Mouse (Mus musculus): ENCODE measurements around the gene Lrrc56. TPM values are rescaled to one million over a fixed set of nuclear protein-coding genes. Genes with fewer than 3 reads are reported as not detected.

Lrrc56 gene
- polyA plus RNA-seq, 1 experiment from 2014 or later, result 6.7 TPM

DNA sequence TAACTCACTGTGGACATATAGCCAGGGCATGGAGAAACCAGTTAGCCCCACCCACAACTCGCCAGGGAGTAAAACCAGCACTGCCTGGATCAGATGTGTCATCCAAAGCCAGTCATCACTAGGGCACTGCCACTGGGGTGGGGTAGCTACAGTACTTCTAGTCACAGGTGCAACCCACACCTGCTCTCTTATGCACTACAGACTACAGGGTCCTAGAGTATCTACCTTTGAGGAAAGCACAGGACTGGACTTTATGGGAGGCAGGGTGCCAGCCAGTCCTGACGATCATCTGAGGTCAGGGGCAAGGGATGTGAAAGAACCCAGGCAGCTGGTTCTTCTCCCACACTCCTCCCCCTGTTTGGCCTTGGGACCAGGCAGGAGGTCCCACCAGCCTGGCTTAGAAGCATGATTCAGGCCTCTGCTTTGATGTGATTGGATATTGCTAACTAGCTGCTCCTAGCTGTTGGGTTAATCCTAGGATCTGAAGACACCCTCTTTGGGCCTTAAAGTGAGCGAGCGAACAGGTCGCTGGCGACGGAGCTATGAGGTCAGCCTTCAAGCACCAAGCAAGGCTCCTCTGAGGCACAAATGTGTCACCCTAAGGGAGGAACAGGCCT lies 25.9 kb upstream of the Lrrc56 start:
- H3K9ac ChIP-seq (ENCODE audit: low read length), result peak overlapping the region; percentile 58
- H3K27ac ChIP-seq (ENCODE audit: low read depth, low read length), result no peak overlapping the region
- WGBS, result 27% methylated on average over 7 of the region's 7 CpGs
- H3K4me1 ChIP-seq (ENCODE audit: control insufficient read depth, insufficient read depth, low read length), result peaks cover 8% of the 10 kb centered on the region
- H3K36me3 ChIP-seq (ENCODE audit: control insufficient read depth, insufficient read depth, low read length), result peaks cover 13% of the 10 kb centered on the region
- no peak for ATAC-seq
- H3K4me3 ChIP-seq (ENCODE audit: low read depth, low read length), result peak overlapping the region; percentile 15
- H3K9me3 ChIP-seq (replicated peaks; ENCODE audit: control insufficient read depth, low read length), result no peaks in the 10 kb centered on the region
- no peak for DNase-seq (ENCODE audit: low spot score)
- H3K27me3 ChIP-seq (replicated peaks; ENCODE audit: control insufficient read depth, insufficient read depth, low read length), result no peaks in the 10 kb centered on the region
- H3K4me2 ChIP-seq (ENCODE audit: low read length), result peak overlapping the region; percentile 47

DNA sequence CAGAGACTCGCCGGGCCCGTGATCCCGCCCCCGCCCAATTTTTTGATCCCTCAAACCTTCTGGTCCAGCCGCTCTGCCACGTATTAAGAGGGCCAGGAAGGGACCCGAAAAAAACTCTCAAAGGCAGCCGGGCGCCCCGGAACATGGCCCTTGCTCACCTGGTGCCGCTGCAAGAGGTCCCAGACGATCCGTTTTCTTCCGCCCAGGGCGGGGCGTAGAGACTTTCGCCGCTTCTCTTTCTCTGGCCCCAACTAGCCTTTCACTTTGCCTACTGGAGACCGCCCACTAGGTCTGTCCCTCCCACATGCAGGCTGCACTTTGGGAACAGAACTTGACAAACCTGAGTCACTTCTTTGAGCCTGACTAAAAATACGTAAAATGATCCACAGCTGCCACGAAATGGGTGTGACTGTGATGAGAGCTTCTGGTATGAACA lies 25.4 kb upstream of the Lrrc56 start:
- no peak for DNase-seq (ENCODE audit: low spot score)
- H3K36me3 ChIP-seq (ENCODE audit: control insufficient read depth, insufficient read depth, low read length), result peaks cover 8% of the 10 kb centered on the region; the same call in 1 of the 2 replicates
- no peaks in the 10 kb centered on the region for H3K9me3 ChIP-seq (replicated peaks; ENCODE audit: control insufficient read depth, low read length)
- peak overlapping the region; percentile 47 for H3K4me2 ChIP-seq (ENCODE audit: low read length)
- WGBS, result 4% methylated on average over 22 of the region's 22 CpGs
- no peak overlapping the region for H3K27ac ChIP-seq (ENCODE audit: low read depth, low read length)
- peaks cover 13% of the 10 kb centered on the region for H3K4me1 ChIP-seq (ENCODE audit: control insufficient read depth, insufficient read depth, low read length)
- ATAC-seq, result no peak
- H3K4me3 ChIP-seq (ENCODE audit: low read depth, low read length), result peak overlapping the region; percentile 15
- H3K27me3 ChIP-seq (replicated peaks; ENCODE audit: control insufficient read depth, insufficient read depth, low read length), result no peaks in the 10 kb centered on the region
- H3K9ac ChIP-seq (ENCODE audit: low read length), result peak overlapping the region; percentile 58

DNA sequence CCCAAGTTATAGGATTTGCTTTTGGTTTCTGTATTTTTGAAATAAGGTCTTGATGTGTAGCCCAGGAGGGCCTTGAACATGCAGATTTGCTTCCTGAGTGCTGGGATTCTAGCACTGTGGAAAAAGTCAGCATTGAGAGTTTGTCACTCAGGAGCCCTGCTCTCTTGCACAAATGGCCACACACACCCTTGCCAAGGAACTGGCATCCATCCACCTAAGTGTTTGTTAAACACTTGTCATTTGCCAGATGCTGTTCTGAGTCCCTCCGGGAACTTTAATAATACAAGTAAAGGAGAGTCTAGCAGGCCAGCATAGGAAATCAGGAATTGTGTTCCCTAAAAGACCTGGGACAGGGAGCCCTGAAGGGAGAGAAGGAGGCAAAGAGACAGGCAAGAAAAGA lies 24.7 kb upstream of the Lrrc56 start:
- 0 out of 2 replicates have a peak, but pooled peaks cover 3% of the 10 kb centered on the region for H3K36me3 ChIP-seq (ENCODE audit: control insufficient read depth, insufficient read depth, low read length)
- WGBS, result 28% methylated on average over 1 of the region's 1 CpGs
- ATAC-seq (no peak), DNase-seq (ENCODE audit: low spot score) (peak; percentile 52)
- no peak overlapping the region for H3K4me2 ChIP-seq (ENCODE audit: low read length)
- no peak overlapping the region for H3K27ac ChIP-seq (ENCODE audit: low read depth, low read length)
- H3K9me3 ChIP-seq (replicated peaks; ENCODE audit: control insufficient read depth, low read length), result no peaks in the 10 kb centered on the region
- H3K9ac ChIP-seq (ENCODE audit: low read length), result no peak overlapping the region
- H3K4me1 ChIP-seq (ENCODE audit: control insufficient read depth, insufficient read depth, low read length), result peaks cover 13% of the 10 kb centered on the region
- H3K4me3 ChIP-seq (ENCODE audit: low read depth, low read length), result no peak overlapping the region
- H3K27me3 ChIP-seq (replicated peaks; ENCODE audit: control insufficient read depth, insufficient read depth, low read length), result no peaks in the 10 kb centered on the region

DNA sequence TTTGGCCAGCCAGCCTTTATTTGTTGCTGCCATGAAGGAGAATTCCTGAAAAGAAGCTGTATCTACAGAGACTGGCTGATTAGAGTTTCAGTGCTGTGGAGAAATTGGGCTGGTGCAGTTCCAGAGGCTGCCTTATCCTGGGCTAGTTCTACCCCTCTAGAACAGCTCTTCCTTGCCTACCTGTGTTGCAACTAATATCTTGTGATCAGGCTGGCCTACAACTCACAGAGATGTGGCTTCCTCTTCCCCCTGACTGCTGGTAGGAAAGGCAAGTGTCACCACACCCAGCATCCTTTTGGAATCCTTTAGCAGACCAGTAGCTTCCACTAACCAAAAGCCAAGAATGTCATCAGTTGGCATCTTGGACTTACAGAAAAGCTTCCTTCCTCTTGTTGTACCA lies 24.1 kb upstream of the Lrrc56 start:
- Histone ChIP-seq H3K9me3 (replicated peaks; ENCODE audit: control insufficient read depth, low read length) (no peaks in the 10 kb centered on the region), H3K4me2 (ENCODE audit: low read length) (no peak overlapping the region), H3K4me3 (ENCODE audit: low read depth, low read length) (no peak overlapping the region), H3K4me1 (ENCODE audit: control insufficient read depth, insufficient read depth, low read length) (peaks cover 13% of the 10 kb centered on the region), H3K9ac (ENCODE audit: low read length) (no peak overlapping the region), H3K27ac (ENCODE audit: low read depth, low read length) (no peak overlapping the region), H3K27me3 (replicated peaks; ENCODE audit: control insufficient read depth, insufficient read depth, low read length) (no peaks in the 10 kb centered on the region), H3K36me3 (ENCODE audit: control insufficient read depth, insufficient read depth, low read length) (0 out of 2 replicates have a peak, but pooled peaks cover 2% of the 10 kb centered on the region)
- ATAC-seq (no peak), DNase-seq (ENCODE audit: low spot score) (no peak)

DNA sequence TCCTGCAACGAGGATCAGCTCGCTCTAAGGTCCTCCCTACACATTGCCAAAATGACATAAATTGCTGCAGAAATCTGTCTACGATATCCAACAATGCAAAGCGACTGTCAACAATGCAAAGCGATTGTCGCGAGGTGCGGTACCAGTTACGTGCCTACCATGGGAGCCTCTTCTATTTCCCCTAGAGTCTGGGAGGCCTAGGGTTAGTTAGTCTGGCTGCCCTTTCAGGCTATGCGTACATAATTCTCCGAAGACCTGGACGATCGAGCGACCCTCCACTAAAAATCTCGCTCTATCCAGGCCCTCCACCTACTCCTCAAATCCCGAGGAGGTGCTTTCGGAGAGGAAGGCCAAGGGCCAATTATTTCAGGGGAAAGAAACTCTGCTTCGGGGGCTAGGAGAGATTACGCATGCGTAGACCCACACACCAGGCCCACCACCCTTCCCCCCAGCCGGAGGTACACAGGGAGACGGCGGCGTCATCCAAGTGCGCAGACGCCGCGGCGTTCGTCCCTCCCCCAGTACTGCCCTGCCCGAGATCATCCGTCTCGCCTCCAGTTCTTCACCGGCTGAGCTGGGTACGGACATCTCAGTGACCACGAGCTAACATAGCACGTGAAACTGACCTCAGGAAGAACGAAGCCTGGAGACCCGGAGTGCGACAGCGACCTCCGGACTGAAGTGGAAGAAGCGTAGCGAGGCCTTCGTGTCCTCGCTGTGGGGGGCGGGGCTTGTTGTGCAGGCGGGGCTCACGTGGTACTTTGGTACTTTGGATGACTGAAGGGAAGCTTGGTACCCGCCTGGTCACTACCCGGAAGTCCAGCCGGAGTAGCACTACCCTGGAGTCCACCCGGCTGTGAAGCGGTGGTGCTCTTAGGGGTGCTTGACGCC lies 21.6 kb upstream of the Lrrc56 start, which contains the start of gene Rnh1:
Rnh1 (minus strand) TSS at position 742 of the 891 bp plus-strand sequence.
- DNase-seq (ENCODE audit: low spot score), result peak; percentile 98
- H3K9ac ChIP-seq (ENCODE audit: low read length), result peak within 1 kb of the TSS; percentile 77
- peak within 1 kb of the TSS; percentile 52 for H3K4me3 ChIP-seq (ENCODE audit: low read depth, low read length)
- H3K27ac ChIP-seq (ENCODE audit: low read depth, low read length), result peak within 1 kb of the TSS; percentile 92
- ATAC-seq, result peak; percentile 98
- WGBS, result 3% methylated on average over 55 of the region's 55 CpGs
- H3K4me1 ChIP-seq (ENCODE audit: control insufficient read depth, insufficient read depth, low read length), result peaks cover 13% of the 10 kb centered on the region
- no peaks in the 10 kb centered on the region for H3K27me3 ChIP-seq (replicated peaks; ENCODE audit: control insufficient read depth, insufficient read depth, low read length)
- H3K9me3 ChIP-seq (replicated peaks; ENCODE audit: control insufficient read depth, low read length), result no peaks in the 10 kb centered on the region
- H3K4me2 ChIP-seq (ENCODE audit: low read length), result peak within 1 kb of the TSS; percentile 73
- no peaks in the 10 kb centered on the region for H3K36me3 ChIP-seq (ENCODE audit: control insufficient read depth, insufficient read depth, low read length)

- peak overlapping the region; percentile 73 for H3K4me2 ChIP-seq (ENCODE audit: low read length)
- peak overlapping the region; percentile 52 for H3K4me3 ChIP-seq (ENCODE audit: low read depth, low read length)
- H3K4me1 ChIP-seq (ENCODE audit: control insufficient read depth, insufficient read depth, low read length), result peaks cover 7% of the 10 kb centered on the region
- 90% methylated on average over 5 of the region's 5 CpGs for WGBS
- H3K9me3 ChIP-seq (replicated peaks; ENCODE audit: control insufficient read depth, low read length), result no peaks in the 10 kb centered on the region
- H3K9ac ChIP-seq (ENCODE audit: low read length), result peak overlapping the region; percentile 77
- ATAC-seq (no peak), DNase-seq (ENCODE audit: low spot score) (no peak)
- H3K27me3 ChIP-seq (replicated peaks; ENCODE audit: control insufficient read depth, insufficient read depth, low read length), result no peaks in the 10 kb centered on the region
- no peak overlapping the region for H3K27ac ChIP-seq (ENCODE audit: low read depth, low read length)
- H3K36me3 ChIP-seq (ENCODE audit: control insufficient read depth, insufficient read depth, low read length), result no peaks in the 10 kb centered on the region
Measured at GRCm38 (mm10) chr7:141173323-141173850, 20.6 kb upstream of the Lrrc56 start.

- Histone ChIP-seq H3K36me3 (ENCODE audit: control insufficient read depth, insufficient read depth, low read length) (no peaks in the 10 kb centered on the region), H3K27me3 (replicated peaks; ENCODE audit: control insufficient read depth, insufficient read depth, low read length) (no peaks in the 10 kb centered on the region)
Measured at GRCm38 (mm10) chr7:141175068-141175467, 18.9 kb upstream of the Lrrc56 start.

GRCm38 (mm10) chr7:141176173-141176572 lies 17.8 kb upstream of the Lrrc56 start:
- no peak overlapping the region for H3K27ac ChIP-seq (ENCODE audit: low read depth, low read length)
- no peak overlapping the region for H3K4me3 ChIP-seq (ENCODE audit: low read depth, low read length)
- H3K9ac ChIP-seq (ENCODE audit: low read length), result no peak overlapping the region
- H3K36me3 ChIP-seq (ENCODE audit: control insufficient read depth, insufficient read depth, low read length), result no peaks in the 10 kb centered on the region
- no peaks in the 10 kb centered on the region for H3K27me3 ChIP-seq (replicated peaks; ENCODE audit: control insufficient read depth, insufficient read depth, low read length)
- peaks cover 7% of the 10 kb centered on the region for H3K4me1 ChIP-seq (ENCODE audit: control insufficient read depth, insufficient read depth, low read length)
- DNase-seq (ENCODE audit: low spot score) (peak; percentile 94), ATAC-seq (no peak)
- no peak overlapping the region for H3K4me2 ChIP-seq (ENCODE audit: low read length)
- H3K9me3 ChIP-seq (replicated peaks; ENCODE audit: control insufficient read depth, low read length), result no peaks in the 10 kb centered on the region
- 2% methylated on average over 8 of the region's 8 CpGs for WGBS

More at GRCm38 (mm10) chr7:141175068-141175467, 18.9 kb upstream of the Lrrc56 start:
- no peaks in the 10 kb centered on the region for H3K9me3 ChIP-seq (replicated peaks; ENCODE audit: control insufficient read depth, low read length)
- peaks cover 7% of the 10 kb centered on the region for H3K4me1 ChIP-seq (ENCODE audit: control insufficient read depth, insufficient read depth, low read length)
- H3K27ac ChIP-seq (ENCODE audit: low read depth, low read length), result no peak overlapping the region
- no peak overlapping the region for H3K4me2 ChIP-seq (ENCODE audit: low read length)
- H3K4me3 ChIP-seq (ENCODE audit: low read depth, low read length), result no peak overlapping the region
- WGBS, result 91% methylated on average over 4 of the region's 4 CpGs
- DNase-seq (ENCODE audit: low spot score) (no peak), ATAC-seq (no peak)
- no peak overlapping the region for H3K9ac ChIP-seq (ENCODE audit: low read length)
